Mouse (Mus musculus) stomach, embryonic 14.5 days (tissue): Measurements from ENCODE around the gene Rpia. TPM values are rescaled to one million over a fixed set of nuclear protein-coding genes. Genes with fewer than 3 reads are reported as not detected.

ENCODE experiments used
- ATAC-seq: fragments of 200-750 bp; cut with Nextera tagmentation; 2 replicates; pipeline ENCODE4 v1.8.0; 2017; ENCODE audit warnings: low read depth, moderate TSS enrichment; ENCODE audit not compliant: insufficient number of reproducible peaks, insufficient read depth, low FRiP score
- H3K27ac ChIP-seq: fragments of 300-500 bp; sonication (generic); 2 replicates; pipeline ENCODE4 v1.5.1; 2014; ENCODE audit warnings: mild to moderate bottlenecking, low read length, moderate library complexity, mixed read lengths
- H3K27me3 ChIP-seq: fragments of 300-500 bp; sonication (generic); 2 replicates; pipeline ENCODE4 v1.6.1; 2014; ENCODE audit warnings: low read length, control low read depth, mixed read lengths; ENCODE audit not compliant: control insufficient read depth, insufficient read depth
- H3K36me3 ChIP-seq: fragments of 300-500 bp; sonication (generic); 2 replicates; pipeline ENCODE4 v1.6.1; 2014; ENCODE audit warnings: mild to moderate bottlenecking, control low read depth, low read length, moderate library complexity, mixed read lengths; ENCODE audit not compliant: control insufficient read depth, insufficient read depth
- H3K4me1 ChIP-seq: fragments of 300-500 bp; sonication (generic); 2 replicates; pipeline ENCODE4 v1.6.1; 2014; ENCODE audit warnings: low read length, control low read depth, mixed read lengths; ENCODE audit not compliant: control insufficient read depth, insufficient read depth
- H3K4me2 ChIP-seq: fragments of 300-500 bp; sonication (generic); replicated peaks from 2 replicates; pipeline ENCODE4 v1.6.1; 2014; ENCODE audit warnings: low read depth, low read length, control low read depth
- H3K4me3 ChIP-seq: fragments of 300-500 bp; sonication (generic); 2 replicates; pipeline ENCODE4 v1.5.1; 2014; ENCODE audit warnings: low read depth, low read length, control low read depth
- H3K9ac ChIP-seq: fragments of 300-500 bp; sonication (generic); replicated peaks from 2 replicates; pipeline ENCODE4 v1.6.1; 2014; ENCODE audit warnings: low read depth, mild to moderate bottlenecking, control low read depth, low read length, moderate library complexity, mixed read lengths
- H3K9me3 ChIP-seq: fragments of 300-500 bp; sonication (generic); 2 replicates; pipeline ENCODE4 v1.6.1; 2016; ENCODE audit warnings: low read depth, low read length, control low read depth; ENCODE audit not compliant: control insufficient read depth
- WGBS: fragments of 180-500 bp; shearing (Covaris S2); extraction: QIAGEN DNeasy Blood & Tissue Kit; methylation state at CpG from one replicate; pipeline ENCODE4 v1.1.7; 2014; 5-methylcytosine and 5-hydroxymethylcytosine counted together
- polyA plus RNA-seq: library from polyadenylated mRNA; unstranded; fragments of >200 nt; fragmentation: Nextera tagmentation; extraction: Ambion mirVana; gene quantifications from 2 replicates; pipeline ENCODE4 v1.2.1, GENCODE M21; 2014

Gene Rpia
- polyA plus RNA-seq, 1 experiment from 2014 or later = 4.8 TPM

DNA sequence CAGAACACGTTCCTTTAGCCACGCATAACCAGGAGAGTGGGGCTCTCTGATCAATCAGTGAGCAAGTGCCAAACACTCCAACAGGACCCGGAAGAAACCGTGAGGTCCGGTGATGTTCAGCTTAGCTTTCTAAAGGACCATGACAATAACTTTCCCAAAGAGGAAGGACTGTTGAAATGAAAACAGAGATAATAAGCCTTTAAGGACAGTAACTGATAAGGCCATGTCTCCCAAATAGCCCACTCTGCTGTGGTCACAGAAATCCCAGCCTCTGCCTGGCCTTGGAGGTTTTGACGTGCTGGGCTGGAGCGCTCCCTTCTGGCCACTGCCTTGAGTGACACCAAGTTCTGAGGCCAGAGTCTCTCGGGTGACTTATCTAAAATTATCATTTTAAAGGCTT, 39.7 kb downstream of the Rpia start:
- no peak for ATAC-seq
- Histone ChIP-seq H3K27ac (no peak overlapping the region), H3K4me3 (no peak overlapping the region), H3K4me1 (no peaks in the 10 kb centered on the region), H3K27me3 (no peaks in the 10 kb centered on the region), H3K9me3 (no peaks in the 10 kb centered on the region), H3K9ac (no peak overlapping the region), H3K36me3 (no peaks in the 10 kb centered on the region), H3K4me2 (no peak overlapping the region)
- WGBS = 51% methylated on average over 8 of the region's 8 CpGs

DNA sequence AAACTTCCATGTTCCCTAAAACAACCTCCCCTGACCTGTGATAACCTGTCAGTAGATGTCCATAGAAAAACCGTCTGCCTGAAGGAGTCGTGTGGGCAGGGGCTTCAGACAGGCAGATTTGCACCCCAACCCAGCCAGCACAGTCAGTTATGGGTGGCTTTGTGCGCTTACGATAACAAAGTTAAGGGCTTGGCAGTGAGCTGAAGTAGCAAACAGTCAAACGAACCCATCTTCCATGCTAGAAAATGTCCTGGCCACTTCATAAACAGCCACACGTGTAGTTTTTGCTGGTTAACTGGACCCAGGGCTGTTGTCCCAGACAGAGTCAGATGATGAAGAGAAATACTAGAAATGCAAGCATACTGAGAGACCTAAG, 40.1 kb downstream of the Rpia start:
- H3K27ac ChIP-seq = no peak overlapping the region
- H3K36me3 ChIP-seq = no peaks in the 10 kb centered on the region
- H3K27me3 ChIP-seq = no peaks in the 10 kb centered on the region
- no peak overlapping the region for H3K9ac ChIP-seq
- no peak overlapping the region for H3K4me3 ChIP-seq
- no peak overlapping the region for H3K4me2 ChIP-seq
- H3K4me1 ChIP-seq = no peaks in the 10 kb centered on the region
- 68% methylated on average over 6 of the region's 6 CpGs for WGBS
- no peak for ATAC-seq
- H3K9me3 ChIP-seq = no peaks in the 10 kb centered on the region

DNA sequence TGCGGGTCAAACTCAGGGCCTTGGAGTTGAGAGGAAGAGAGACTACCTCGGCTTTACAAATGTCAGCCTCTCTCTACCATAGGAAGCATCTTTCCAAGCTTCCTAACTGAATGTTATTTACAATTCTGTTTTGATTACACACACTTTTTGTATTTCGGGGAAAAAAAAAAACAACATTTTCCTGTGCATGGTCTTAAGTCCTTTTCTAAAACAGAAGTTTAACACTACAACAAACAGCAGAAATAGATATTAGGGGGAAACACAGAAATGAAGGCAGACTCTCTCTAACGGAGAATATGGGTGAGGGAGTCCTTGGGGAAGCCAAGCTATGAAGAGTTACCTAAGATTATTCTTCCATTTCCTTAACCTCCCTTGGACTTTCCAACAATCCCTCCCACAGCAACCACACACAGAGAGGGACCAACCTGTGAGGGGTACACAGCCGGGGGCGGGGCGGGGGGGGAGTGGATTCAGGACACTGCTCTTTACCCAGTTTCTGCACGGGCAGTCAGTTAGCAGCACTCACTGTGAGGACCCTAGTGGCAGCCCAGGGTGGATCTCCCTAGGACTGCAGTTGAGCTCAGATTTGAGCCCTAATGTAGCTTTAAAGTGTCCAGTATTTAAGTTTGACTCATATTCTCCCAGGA, 40.7 kb downstream of the Rpia start:
- H3K4me1 ChIP-seq = no peaks in the 10 kb centered on the region
- WGBS = 63% methylated on average over 8 of the region's 8 CpGs

DNA sequence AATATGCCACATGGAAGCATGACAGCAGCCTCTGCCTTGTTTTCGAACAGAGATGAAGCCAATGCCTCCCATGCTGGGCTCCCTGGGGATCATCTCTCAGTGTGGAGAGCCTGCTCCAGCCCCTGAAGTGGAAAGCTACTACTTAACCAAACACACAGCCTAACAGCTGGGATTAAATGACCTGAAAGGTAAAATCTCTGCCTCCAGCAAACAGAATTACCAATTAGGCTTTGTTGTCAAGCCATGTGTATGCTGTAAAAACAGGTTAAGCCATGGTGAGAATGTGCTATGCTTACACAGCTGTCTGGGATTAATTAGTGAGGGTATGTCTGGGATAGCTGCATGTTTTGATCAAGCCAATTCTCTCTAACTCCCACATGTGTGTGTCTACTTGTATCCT, 42.3 kb downstream of the Rpia start:
- Histone ChIP-seq H3K27ac (no peak overlapping the region), H3K4me1 (no peaks in the 10 kb centered on the region), H3K9ac (no peak overlapping the region), H3K9me3 (no peaks in the 10 kb centered on the region), H3K4me3 (no peak overlapping the region), H3K36me3 (no peaks in the 10 kb centered on the region), H3K27me3 (no peaks in the 10 kb centered on the region), H3K4me2 (no peak overlapping the region)
- WGBS = 68% methylated on average over 1 of the region's 1 CpGs
- no peak for ATAC-seq

More for the DNA sequence above, 40.7 kb downstream of the Rpia start:
- Histone ChIP-seq H3K4me3 (no peak overlapping the region), H3K27me3 (no peaks in the 10 kb centered on the region), H3K4me2 (no peak overlapping the region), H3K27ac (no peak overlapping the region), H3K9ac (no peak overlapping the region), H3K9me3 (no peaks in the 10 kb centered on the region), H3K36me3 (no peaks in the 10 kb centered on the region)
- ATAC-seq = no peak

DNA sequence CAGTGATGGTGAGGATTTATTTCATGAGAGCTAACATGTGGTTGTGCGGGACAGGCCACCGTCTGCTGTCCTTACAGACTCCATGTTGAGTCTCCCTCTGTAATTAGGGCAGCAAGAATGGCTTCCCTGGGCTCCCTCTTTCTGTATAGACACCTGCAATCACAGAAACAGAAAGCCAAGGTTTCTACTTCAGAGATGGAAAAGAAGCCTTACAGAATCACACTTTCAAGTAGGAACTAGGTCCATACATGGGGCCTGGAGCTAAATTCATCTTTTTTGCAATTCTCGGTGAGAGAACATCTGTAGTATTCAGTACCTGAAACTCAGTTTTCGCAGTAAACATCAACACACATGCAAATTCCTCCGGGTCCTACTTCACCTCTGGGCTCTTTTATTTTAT, 44.3 kb downstream of the Rpia start:
- Histone ChIP-seq H3K36me3 (no peaks in the 10 kb centered on the region), H3K9ac (no peak overlapping the region), H3K27me3 (no peaks in the 10 kb centered on the region), H3K9me3 (no peaks in the 10 kb centered on the region), H3K4me1 (no peaks in the 10 kb centered on the region), H3K27ac (no peak overlapping the region), H3K4me2 (no peak overlapping the region), H3K4me3 (no peak overlapping the region)
- ATAC-seq = no peak
- whole genome bisulfite sequencing = 89% methylated on average over 5 of the region's 5 CpGs

DNA sequence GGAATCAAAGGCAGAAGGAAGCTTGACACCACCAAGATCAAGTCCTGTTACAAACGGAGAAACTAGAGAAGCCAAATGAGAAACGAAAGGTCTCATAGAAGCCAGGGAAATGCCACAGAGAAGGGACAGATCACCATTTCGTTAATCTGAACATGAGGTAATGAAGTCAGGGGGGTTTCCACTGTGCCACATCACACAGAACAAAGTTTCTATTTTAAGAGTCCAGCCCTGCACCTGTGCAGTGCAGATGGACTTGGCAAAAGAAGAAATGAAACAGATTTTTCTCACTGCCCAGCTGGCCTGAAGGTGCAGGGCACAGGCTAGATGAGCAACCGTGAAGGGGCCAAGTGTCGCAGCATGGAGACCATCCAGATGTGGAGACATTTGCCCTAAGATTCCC, 48.1 kb downstream of the Rpia start:
- 82% methylated on average over 5 of the region's 5 CpGs for WGBS

DNA sequence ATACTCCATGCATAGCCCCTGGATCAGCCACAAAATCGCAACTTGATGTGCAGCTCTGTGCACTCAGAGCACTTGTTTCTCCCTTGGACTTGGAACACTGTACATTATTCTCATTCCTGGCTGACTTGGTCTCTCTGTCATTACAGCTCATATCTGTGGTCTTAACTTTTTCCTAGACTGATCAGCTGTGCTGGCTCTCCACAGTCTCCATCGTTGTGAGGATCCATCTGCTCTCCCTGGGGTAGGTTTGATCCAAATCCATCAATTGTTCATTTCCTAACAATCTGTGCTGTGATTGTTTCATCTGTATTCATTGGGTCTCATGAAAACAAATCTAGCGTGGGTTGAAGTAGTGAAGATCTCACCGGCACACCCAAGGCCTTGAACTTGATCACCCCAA, 49.2 kb downstream of the Rpia start:
- H3K4me2 ChIP-seq = no peak overlapping the region
- H3K9ac ChIP-seq = no peak overlapping the region
- no peaks in the 10 kb centered on the region for H3K4me1 ChIP-seq
- WGBS = 90% methylated on average over 4 of the region's 4 CpGs
- H3K27ac ChIP-seq = no peak overlapping the region
- H3K4me3 ChIP-seq = no peak overlapping the region
- ATAC-seq = no peak
- H3K27me3 ChIP-seq = no peaks in the 10 kb centered on the region
- H3K9me3 ChIP-seq = no peaks in the 10 kb centered on the region
- no peaks in the 10 kb centered on the region for H3K36me3 ChIP-seq

More for the DNA sequence above, 48.1 kb downstream of the Rpia start:
- H3K36me3 ChIP-seq = no peaks in the 10 kb centered on the region
- H3K4me2 ChIP-seq = no peak overlapping the region
- H3K9ac ChIP-seq = no peak overlapping the region
- no peaks in the 10 kb centered on the region for H3K27me3 ChIP-seq
- H3K27ac ChIP-seq = no peak overlapping the region
- H3K9me3 ChIP-seq = no peaks in the 10 kb centered on the region
- H3K4me1 ChIP-seq = no peaks in the 10 kb centered on the region
- ATAC-seq = no peak
- H3K4me3 ChIP-seq = no peak overlapping the region

DNA sequence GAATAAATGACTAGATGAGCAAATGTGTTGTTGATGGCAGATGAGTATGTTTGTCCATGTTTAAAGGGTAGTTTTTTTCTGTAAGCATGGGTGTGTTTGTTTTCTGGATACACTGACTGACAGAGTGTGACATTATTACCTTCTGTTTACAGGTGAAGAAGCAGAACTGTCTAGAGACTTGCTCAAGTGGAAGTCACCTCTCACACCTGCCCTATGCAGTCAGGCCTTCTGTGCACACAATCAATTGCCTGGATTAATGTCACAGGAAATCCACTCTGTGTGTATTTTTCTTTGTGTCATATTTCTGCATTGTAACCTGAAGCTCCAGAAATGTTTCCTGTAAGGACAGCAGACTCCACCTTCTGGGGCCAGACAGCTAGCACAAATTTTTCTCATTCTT, 51.5 kb downstream of the Rpia start:
- H3K4me1 ChIP-seq = no peaks in the 10 kb centered on the region
- H3K27me3 ChIP-seq = no peaks in the 10 kb centered on the region
- H3K4me3 ChIP-seq = no peak overlapping the region
- no peak overlapping the region for H3K9ac ChIP-seq
- no peak for ATAC-seq
- H3K27ac ChIP-seq = no peak overlapping the region
- no peaks in the 10 kb centered on the region for H3K36me3 ChIP-seq
- no peak overlapping the region for H3K4me2 ChIP-seq
- no peaks in the 10 kb centered on the region for H3K9me3 ChIP-seq

DNA sequence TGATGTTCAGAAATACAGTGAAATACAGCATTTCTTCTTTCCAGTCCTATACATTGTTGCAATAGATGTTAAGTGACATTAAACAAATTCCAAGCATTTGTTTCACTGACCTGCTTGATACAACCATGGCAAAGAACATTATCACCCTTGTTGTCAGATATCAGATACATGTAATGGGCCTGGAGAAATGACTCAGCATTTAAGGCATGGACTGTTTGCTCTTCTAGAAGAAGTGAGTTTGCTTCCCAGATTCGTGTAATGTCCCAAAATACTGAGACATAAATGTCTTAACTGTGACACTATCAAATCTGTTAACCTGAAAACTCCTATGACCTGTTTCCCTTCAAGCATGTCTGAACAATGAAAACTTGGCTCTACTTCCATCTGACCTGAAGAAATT, 52.6 kb downstream of the Rpia start:
- H3K27ac ChIP-seq = no peak overlapping the region
- no peak overlapping the region for H3K9ac ChIP-seq
- no peak overlapping the region for H3K4me2 ChIP-seq
- H3K36me3 ChIP-seq = no peaks in the 10 kb centered on the region
- H3K4me1 ChIP-seq = no peaks in the 10 kb centered on the region
- no peak for ATAC-seq
- 70% methylated on average over 1 of the region's 1 CpGs for WGBS
- no peaks in the 10 kb centered on the region for H3K9me3 ChIP-seq
- no peaks in the 10 kb centered on the region for H3K27me3 ChIP-seq
- no peak overlapping the region for H3K4me3 ChIP-seq
